Mouse (Mus musculus): ENCODE data around the gene Slc19a3. TPM values are rescaled to one million over a fixed set of nuclear protein-coding genes. Genes with fewer than 3 reads are reported as not detected.

Slc19a3 gene
- total and polyA plus RNA-seq, 3 experiments = 0.20 to 0.66 (median 0.39) TPM

DNA sequence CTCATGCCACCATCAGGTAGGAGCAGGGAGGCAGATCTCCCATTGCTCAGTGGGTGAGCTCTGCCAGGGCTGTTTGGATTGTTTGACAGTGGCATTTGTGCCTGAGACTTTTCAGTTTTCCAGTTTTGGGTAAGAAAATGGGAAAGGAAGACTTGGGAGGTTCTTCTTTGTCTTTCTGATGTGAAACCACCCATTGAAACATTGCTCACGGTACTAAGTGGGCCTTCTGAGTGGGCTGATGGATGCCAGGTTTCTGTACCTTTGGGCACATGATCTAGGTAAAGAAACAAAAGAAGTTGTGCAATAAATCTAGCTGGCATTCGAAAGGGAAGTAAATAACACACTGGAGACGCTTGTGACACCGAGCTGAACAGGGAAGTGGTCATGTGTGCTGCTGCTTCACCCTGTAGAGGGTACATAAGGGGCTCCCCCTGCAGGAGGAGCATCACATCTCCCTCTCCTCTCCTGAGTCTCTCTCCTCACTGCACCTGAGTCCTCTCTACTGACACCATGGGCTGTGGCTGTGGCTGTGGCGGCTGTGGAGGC, 6.7 kb upstream of the Slc19a3 start, which contains the start of gene Gm47969:
Gm47969 (plus strand) TSS at position 51 of the 546 bp plus-strand sequence.
- no peaks in the 10 kb centered on the region for H3K36me3 ChIP-seq (ENCODE audit: control insufficient read depth, insufficient read depth, low read length)
- no peaks in the 10 kb centered on the region for H3K4me1 ChIP-seq (ENCODE audit: control insufficient read depth, insufficient read depth, low read length)
- WGBS = 70% methylated on average over 5 of the region's 5 CpGs
- H3K9ac ChIP-seq (ENCODE audit: low read depth, low read length) = no peak within 1 kb of the TSS
- TF ChIP-seq POLR2A (IDR thresholded peaks at IDR 0.05; ENCODE audit: insufficient read depth, low read depth, low read length) (no peak), EP300 (IDR thresholded peaks at IDR 0.05; ENCODE audit: insufficient read depth, low read depth, low read length) (no peak), CTCF (IDR thresholded peaks at IDR 0.05) (no peak)
- intact Hi-C loops (cut with DNase I) = no loop called here
- H3K79me2 ChIP-seq (replicated peaks; ENCODE audit: control insufficient read depth, insufficient read depth, low read length) = no peaks in the 10 kb centered on the region
- no peak for DNase-seq
- no peak within 1 kb of the TSS for H3K27ac ChIP-seq
- H3K4me3 ChIP-seq = no peak within 1 kb of the TSS
- H3K27me3 ChIP-seq (ENCODE audit: control insufficient read depth, insufficient read depth, low read length) = no peaks in the 10 kb centered on the region; the same call in 1 of the 2 replicates

DNA sequence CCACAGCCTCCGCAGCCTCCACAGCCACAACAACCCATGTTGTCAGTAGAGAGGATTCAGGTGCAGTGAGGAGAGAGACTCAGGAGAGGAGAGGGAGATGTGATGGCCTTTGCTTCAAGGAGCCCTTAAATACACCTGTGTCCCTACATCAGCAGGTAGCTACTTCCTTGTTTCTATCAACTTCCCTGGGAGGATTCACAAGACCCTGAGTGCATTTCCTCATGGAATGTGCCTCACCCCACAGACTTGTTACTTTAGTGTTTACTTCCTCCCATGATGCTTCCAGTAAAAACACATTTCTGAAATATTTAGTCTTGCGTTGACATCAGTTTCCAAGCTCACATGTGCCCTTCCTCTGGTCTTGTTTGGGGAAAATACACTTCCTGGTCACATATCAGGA, 4.1 kb upstream of the Slc19a3 start, which contains the start of gene Krtap28-10:
Krtap28-10 (minus strand) TSS at position 101 of the 400 bp plus-strand sequence.
- no peak for DNase-seq
- intact Hi-C loops (cut with DNase I) = no loop called here
- TF ChIP-seq POLR2A (IDR thresholded peaks at IDR 0.05; ENCODE audit: insufficient read depth, low read depth, low read length) = no peak
- no peak for TF ChIP-seq EP300 (IDR thresholded peaks at IDR 0.05; ENCODE audit: insufficient read depth, low read depth, low read length)
- TF ChIP-seq CTCF (IDR thresholded peaks at IDR 0.05) = no peak
- H3K36me3 ChIP-seq (ENCODE audit: control insufficient read depth, insufficient read depth, low read length) = no peaks in the 10 kb centered on the region
- no peaks in the 10 kb centered on the region for H3K79me2 ChIP-seq (replicated peaks; ENCODE audit: control insufficient read depth, insufficient read depth, low read length)
- WGBS = 83% methylated on average over 2 of the region's 2 CpGs
- no peaks in the 10 kb centered on the region for H3K4me1 ChIP-seq (ENCODE audit: control insufficient read depth, insufficient read depth, low read length)
- H3K4me3 ChIP-seq = no peak within 1 kb of the TSS
- H3K9ac ChIP-seq (ENCODE audit: low read depth, low read length) = no peak within 1 kb of the TSS
- no peaks in the 10 kb centered on the region; the same call in 1 of the 2 replicates for H3K27me3 ChIP-seq (ENCODE audit: control insufficient read depth, insufficient read depth, low read length)
- H3K27ac ChIP-seq = no peak within 1 kb of the TSS

DNA sequence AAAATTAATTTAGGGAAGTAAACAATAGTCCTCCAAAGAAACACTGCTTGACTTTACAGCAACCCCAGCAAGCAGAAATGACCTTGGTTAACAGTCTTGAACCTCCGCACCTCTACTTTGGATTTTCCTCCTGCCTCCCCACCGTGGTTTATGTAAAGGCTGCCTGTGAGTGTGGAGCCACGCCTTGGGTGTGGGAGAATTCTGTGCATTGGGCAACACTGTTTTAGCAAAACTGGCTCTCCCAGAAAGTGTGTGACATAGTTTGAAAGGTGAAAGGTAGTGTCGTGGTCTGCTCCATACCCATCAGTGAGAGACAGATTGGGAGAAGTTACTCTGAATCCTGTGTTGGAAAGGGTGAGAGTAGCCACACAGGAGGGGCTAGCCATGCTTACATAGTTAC, 832 bp upstream of the Slc19a3 start:
- no peaks in the 10 kb centered on the region for H3K79me2 ChIP-seq (replicated peaks; ENCODE audit: control insufficient read depth, insufficient read depth, low read length)
- no peaks in the 10 kb centered on the region for H3K27me3 ChIP-seq (ENCODE audit: control insufficient read depth, insufficient read depth, low read length)
- no peaks in the 10 kb centered on the region for H3K4me1 ChIP-seq (ENCODE audit: control insufficient read depth, insufficient read depth, low read length)
- intact Hi-C loops (cut with DNase I) = no loop called here
- no peak overlapping the region for H3K9ac ChIP-seq (ENCODE audit: low read depth, low read length)
- H3K27ac ChIP-seq = no peak overlapping the region
- no peaks in the 10 kb centered on the region for H3K36me3 ChIP-seq (ENCODE audit: control insufficient read depth, insufficient read depth, low read length)
- WGBS = 87% methylated on average over 4 of the region's 4 CpGs
- DNase-seq = no peak
- H3K4me3 ChIP-seq = no peak overlapping the region
- no peak for TF ChIP-seq EP300 (IDR thresholded peaks at IDR 0.05; ENCODE audit: insufficient read depth, low read depth, low read length)
- TF ChIP-seq POLR2A (IDR thresholded peaks at IDR 0.05; ENCODE audit: insufficient read depth, low read depth, low read length) = no peak

DNA sequence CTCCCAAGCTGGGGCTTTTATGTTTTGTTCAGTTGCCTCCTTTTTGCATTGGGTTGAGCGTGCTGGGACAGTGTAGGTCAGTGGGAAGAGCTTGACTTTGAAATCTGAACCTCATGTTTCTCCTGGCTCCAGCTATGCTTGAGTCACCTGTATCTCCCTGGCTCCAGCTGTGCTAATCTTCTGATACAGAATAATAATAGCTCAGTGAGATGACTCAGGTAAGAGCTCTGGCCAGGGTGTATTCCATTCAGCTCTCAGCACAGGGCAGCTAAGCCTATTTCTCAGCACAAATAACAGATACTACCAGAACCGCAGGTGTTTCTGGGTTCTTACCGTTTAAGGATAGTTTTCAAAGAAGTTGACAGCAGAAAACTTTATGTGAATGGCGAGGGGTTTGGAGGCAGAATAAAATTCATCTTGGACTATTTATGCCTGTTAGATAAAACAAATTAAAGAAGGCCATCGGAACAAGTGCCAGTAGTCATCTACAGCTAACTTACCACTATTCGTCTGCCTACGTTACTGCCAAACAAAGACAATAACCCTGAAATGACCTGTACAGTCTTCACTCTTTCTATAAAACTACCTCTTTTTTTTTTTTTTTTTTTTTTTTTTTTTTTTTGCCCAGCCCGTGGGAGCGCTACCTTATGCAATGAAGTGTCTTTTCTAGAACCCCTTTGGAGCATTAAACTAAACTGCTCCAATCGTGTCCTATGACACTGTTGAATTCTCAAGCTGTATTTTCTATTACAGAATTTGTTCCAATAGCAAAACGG, 1.2 kb downstream of the Slc19a3 start:
- Histone ChIP-seq H3K4me3 (no peak overlapping the region), H3K27me3 (ENCODE audit: control insufficient read depth, insufficient read depth, low read length) (no peaks in the 10 kb centered on the region), H3K9ac (ENCODE audit: low read depth, low read length) (no peak overlapping the region), H3K79me2 (replicated peaks; ENCODE audit: control insufficient read depth, insufficient read depth, low read length) (no peaks in the 10 kb centered on the region), H3K36me3 (ENCODE audit: control insufficient read depth, insufficient read depth, low read length) (no peaks in the 10 kb centered on the region), H3K27ac (no peak overlapping the region), H3K4me1 (ENCODE audit: control insufficient read depth, insufficient read depth, low read length) (no peaks in the 10 kb centered on the region)
- DNase-seq = no peak
- intact Hi-C loops (cut with DNase I) = no loop called here
- WGBS = 81% methylated on average over 11 of the region's 11 CpGs
- TF ChIP-seq POLR2A (IDR thresholded peaks at IDR 0.05; ENCODE audit: insufficient read depth, low read depth, low read length) = no peak
- TF ChIP-seq CTCF (IDR thresholded peaks at IDR 0.05) = no peak
- no peak for TF ChIP-seq EP300 (IDR thresholded peaks at IDR 0.05; ENCODE audit: insufficient read depth, low read depth, low read length)

DNA sequence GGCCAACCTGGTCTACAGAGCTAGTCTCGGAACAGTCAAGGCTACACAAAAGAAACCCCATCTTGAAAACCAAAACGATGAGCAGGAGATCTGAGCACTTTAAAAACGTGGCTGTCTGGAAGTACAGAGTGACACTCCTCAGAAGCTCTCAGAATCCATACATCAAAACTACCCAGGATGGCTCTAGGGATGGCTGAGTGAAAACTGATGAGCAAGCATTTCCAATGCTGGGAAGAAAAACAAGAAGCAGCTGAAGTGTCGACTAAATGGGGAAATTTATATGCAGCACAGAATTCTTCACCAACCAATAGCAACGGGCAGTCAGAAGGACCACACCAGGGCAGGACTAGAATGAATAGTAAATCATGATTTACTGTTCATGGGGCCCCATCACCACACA, 3.7 kb downstream of the Slc19a3 start:
- intact Hi-C loops (cut with DNase I) = no loop called here
- 75% methylated on average over 5 of the region's 5 CpGs for WGBS
- no peaks in the 10 kb centered on the region for H3K27me3 ChIP-seq (ENCODE audit: control insufficient read depth, insufficient read depth, low read length)

DNA sequence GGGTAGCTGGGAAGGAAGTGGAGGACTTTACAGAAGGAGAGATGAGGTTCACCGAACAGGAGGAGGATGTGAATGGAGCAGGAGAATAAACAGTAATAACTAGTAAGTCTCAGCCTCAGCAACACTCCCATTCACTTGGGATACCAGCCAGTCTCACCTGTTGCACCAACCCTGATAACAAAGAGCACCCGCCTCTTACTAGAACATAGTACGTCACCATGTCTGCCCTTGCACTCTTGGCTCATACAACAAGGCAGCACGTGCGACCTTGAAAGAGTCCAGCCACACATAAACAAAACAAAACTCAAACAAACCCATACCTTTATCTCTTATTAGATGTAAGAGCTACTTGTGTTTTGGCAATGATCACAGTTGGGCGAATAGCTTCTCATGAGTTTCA, 5.7 kb downstream of the Slc19a3 start:
- Histone ChIP-seq H3K27ac (no peak overlapping the region), H3K79me2 (replicated peaks; ENCODE audit: control insufficient read depth, insufficient read depth, low read length) (no peaks in the 10 kb centered on the region), H3K27me3 (ENCODE audit: control insufficient read depth, insufficient read depth, low read length) (no peaks in the 10 kb centered on the region), H3K4me3 (no peak overlapping the region), H3K9ac (ENCODE audit: low read depth, low read length) (no peak overlapping the region), H3K36me3 (ENCODE audit: control insufficient read depth, insufficient read depth, low read length) (no peaks in the 10 kb centered on the region), H3K4me1 (ENCODE audit: control insufficient read depth, insufficient read depth, low read length) (no peaks in the 10 kb centered on the region)
- no peak for DNase-seq
- 79% methylated on average over 6 of the region's 6 CpGs for WGBS
- intact Hi-C loops (cut with DNase I) = no loop called here
- TF ChIP-seq POLR2A (IDR thresholded peaks at IDR 0.05; ENCODE audit: insufficient read depth, low read depth, low read length) (no peak), CTCF (IDR thresholded peaks at IDR 0.05) (no peak), EP300 (IDR thresholded peaks at IDR 0.05; ENCODE audit: insufficient read depth, low read depth, low read length) (no peak)

More for the DNA sequence above, 3.7 kb downstream of the Slc19a3 start:
- H3K36me3 ChIP-seq (ENCODE audit: control insufficient read depth, insufficient read depth, low read length) = no peaks in the 10 kb centered on the region
- H3K4me3 ChIP-seq = no peak overlapping the region
- DNase-seq = no peak
- no peak overlapping the region for H3K27ac ChIP-seq
- H3K4me1 ChIP-seq (ENCODE audit: control insufficient read depth, insufficient read depth, low read length) = no peaks in the 10 kb centered on the region
- no peak for TF ChIP-seq EP300 (IDR thresholded peaks at IDR 0.05; ENCODE audit: insufficient read depth, low read depth, low read length)
- TF ChIP-seq CTCF (IDR thresholded peaks at IDR 0.05) = no peak
- TF ChIP-seq POLR2A (IDR thresholded peaks at IDR 0.05; ENCODE audit: insufficient read depth, low read depth, low read length) = no peak
- no peaks in the 10 kb centered on the region for H3K79me2 ChIP-seq (replicated peaks; ENCODE audit: control insufficient read depth, insufficient read depth, low read length)
- no peak overlapping the region for H3K9ac ChIP-seq (ENCODE audit: low read depth, low read length)

All from heart, adult 2 months (tissue).